Mouse (Mus musculus) CH12.LX (cell line): ENCODE measurements around the gene Cldn2.

Experiments used
- CHD1 ChIP-seq: IDR thresholded peaks from 2 replicates; pipeline ENCODE4 v1.6.1; 2012; ENCODE audit warnings: low read depth, low read length, improper control_type of control experiment, inconsistent platforms
- CTCF ChIP-seq, 2 experiments: IDR thresholded peaks in 1 of 2; conservative IDR thresholded peaks in 1 of 2; 2 replicates each; pipeline ENCODE4 v1.5.1; 2011 to 2012; ENCODE audit warnings: low read depth in 2 of 2, low read length in 2 of 2, improper control_type of control experiment in 1 of 2, inconsistent platforms in 1 of 2, mild to moderate bottlenecking in 1 of 2, moderate library complexity in 1 of 2
- ELF1 ChIP-seq: IDR thresholded peaks from 2 replicates; pipeline ENCODE4 v1.6.1; 2014; ENCODE audit warnings: low read depth, mild to moderate bottlenecking, inconsistent platforms, low read length, improper control_type of control experiment
- MEF2A ChIP-seq: IDR thresholded peaks from 2 replicates; pipeline ENCODE4 v1.6.1; 2014; ENCODE audit warnings: low read depth, mild to moderate bottlenecking, inconsistent platforms, low read length, improper control_type of control experiment, borderline replicate concordance
- POLR2A ChIP-seq: IDR thresholded peaks from 2 replicates; pipeline ENCODE4 v1.6.1; 2011; ENCODE audit warnings: low read depth, mild to moderate bottlenecking, improper control_type of control experiment, low read length
- POLR2AphosphoS2 ChIP-seq: IDR thresholded peaks from 2 replicates; pipeline ENCODE4 v1.6.1; 2011; ENCODE audit warnings: low read depth, low read length, improper control_type of control experiment
- SIN3A ChIP-seq: IDR thresholded peaks from 2 replicates; pipeline ENCODE4 v1.6.1; 2012; ENCODE audit warnings: low read length, improper control_type of control experiment, inconsistent platforms

DNA sequence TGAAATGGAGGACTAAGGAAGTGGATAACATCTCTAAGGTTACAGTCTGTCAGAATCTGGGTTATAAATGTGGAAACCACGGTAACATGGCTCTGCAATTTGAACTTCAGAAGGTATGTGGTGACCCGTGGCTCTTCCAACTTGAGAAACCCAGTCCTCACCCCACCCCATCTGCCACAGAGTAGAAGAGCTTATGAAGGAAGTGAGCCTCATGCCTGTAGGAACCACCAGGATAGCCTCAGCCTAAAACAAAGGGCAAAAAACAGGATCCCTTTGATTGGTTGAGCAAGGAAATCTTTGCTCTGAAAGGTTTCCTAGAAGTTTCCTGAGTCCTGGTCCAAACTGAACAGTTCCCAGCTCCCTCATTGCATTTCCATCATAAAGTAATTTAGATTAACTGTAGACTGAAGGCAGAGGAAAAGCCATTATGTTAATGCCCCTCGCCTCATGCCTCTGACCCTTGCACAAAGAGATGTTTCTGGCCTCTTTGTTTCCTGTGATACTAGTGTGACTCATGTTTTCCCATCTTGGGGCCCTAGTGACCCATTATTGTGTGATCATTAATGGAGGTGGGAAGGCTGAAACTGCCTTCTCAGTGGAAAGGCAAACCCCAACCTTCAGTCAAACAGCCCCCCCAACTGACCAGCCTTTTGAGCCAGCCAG is 12.1 kb downstream of the Cldn2 start:
- no peak for TF ChIP-seq SIN3A
- TF ChIP-seq ELF1, result no peak
- no peak for TF ChIP-seq CTCF (conservative IDR thresholded peaks at IDR 0.05 in 1 of 2, IDR thresholded peaks at IDR 0.05 in 1 of 2; ENCODE audit: low read depth in 2 of 2, low read length in 2 of 2)
- no peak for TF ChIP-seq POLR2AphosphoS2
- TF ChIP-seq CHD1, result no peak
- TF ChIP-seq POLR2A, result no peak
- no peak for TF ChIP-seq MEF2A
